Mouse (Mus musculus) forebrain, embryonic 14.5 days (tissue): ENCODE data around the gene Spo11. TPM values are rescaled to one million over a fixed set of nuclear protein-coding genes. Genes with fewer than 3 reads are reported as not detected.

Experiments used
- ATAC-seq: fragments of 200-750 bp; cut with Nextera tagmentation; 2 replicates; pipeline ENCODE4 v1.8.0; 2017; ENCODE audit warnings: mild to moderate bottlenecking, moderate library complexity
- DNase-seq: peaks from one replicate; pipeline ENCODE4 v3.0.0-alpha.2; 2015; ENCODE audit warnings: low spot score
- H3K27ac ChIP-seq: fragments of 300-500 bp; sonication (generic); 2 replicates; pipeline ENCODE4 v1.5.1; 2014; ENCODE audit warnings: low read depth, mild to moderate bottlenecking, control low read depth, low read length, moderate library complexity
- H3K27me3 ChIP-seq: fragments of 300-500 bp; sonication (generic); replicated peaks from 2 replicates; pipeline ENCODE4 v1.6.1; 2014; ENCODE audit warnings: low read length, control low read depth, mixed read lengths; ENCODE audit not compliant: control insufficient read depth, insufficient read depth
- H3K36me3 ChIP-seq: fragments of 300-500 bp; sonication (generic); 2 replicates; pipeline ENCODE4 v1.6.1; 2014; ENCODE audit warnings: low read length, control low read depth; ENCODE audit not compliant: control insufficient read depth, insufficient read depth
- H3K4me1 ChIP-seq: fragments of 300-500 bp; sonication (generic); 2 replicates; pipeline ENCODE4 v1.6.1; 2014; ENCODE audit warnings: antibody characterized with exemption, low read length, control low read depth; ENCODE audit not compliant: control insufficient read depth, insufficient read depth
- H3K4me2 ChIP-seq: fragments of 300-500 bp; sonication (generic); 2 replicates; pipeline ENCODE4 v1.6.1; 2014; ENCODE audit warnings: mild to moderate bottlenecking, control low read depth, low read length
- H3K4me3 ChIP-seq: fragments of 300-500 bp; sonication (generic); 2 replicates; pipeline ENCODE4 v1.5.1; 2014; ENCODE audit warnings: low read depth, low read length, control low read depth
- H3K9ac ChIP-seq: fragments of 300-500 bp; sonication (generic); 2 replicates; pipeline ENCODE4 v1.6.1; 2014; ENCODE audit warnings: mild to moderate bottlenecking, low read length, control low read depth, moderate library complexity
- H3K9me3 ChIP-seq: fragments of 300-500 bp; sonication (generic); replicated peaks from 2 replicates; pipeline ENCODE4 v1.6.1; 2016; ENCODE audit warnings: low read length, control low read depth, mixed read lengths; ENCODE audit not compliant: control insufficient read depth
- WGBS: fragments of 180-500 bp; shearing (Covaris S2); extraction: QIAGEN DNeasy Blood & Tissue Kit; methylation state at CpG from one replicate; pipeline ENCODE4 v1.1.7; 2014; 5-methylcytosine and 5-hydroxymethylcytosine counted together
- polyA plus RNA-seq: library from polyadenylated mRNA; unstranded; fragments of >200 nt; fragmentation: Nextera tagmentation; extraction: Ambion mirVana; gene quantifications from 2 replicates; pipeline ENCODE4 v1.2.1, GENCODE M21; 2014

Spo11 gene
- polyA plus RNA-seq, 1 experiment from 2014 or later = 0.95 TPM

- WGBS = 76% methylated on average over 7 of the region's 7 CpGs
- Histone ChIP-seq H3K4me2 (no peak overlapping the region), H3K36me3 (peaks cover 65% of the 10 kb centered on the region), H3K4me1 (peaks cover 4% of the 10 kb centered on the region; the same call in 1 of the 2 replicates), H3K27me3 (0 out of 2 replicates have a peak, but pooled peaks cover 3% of the 10 kb centered on the region), H3K27ac (no peak overlapping the region), H3K4me3 (no peak overlapping the region), H3K9ac (no peak overlapping the region), H3K9me3 (no peaks in the 10 kb centered on the region)
- no peak for ATAC-seq
- no peak for DNase-seq
Observed at GRCm38 (mm10) chr2:173014741-173015287, 37.3 kb downstream of the Spo11 start.

DNA sequence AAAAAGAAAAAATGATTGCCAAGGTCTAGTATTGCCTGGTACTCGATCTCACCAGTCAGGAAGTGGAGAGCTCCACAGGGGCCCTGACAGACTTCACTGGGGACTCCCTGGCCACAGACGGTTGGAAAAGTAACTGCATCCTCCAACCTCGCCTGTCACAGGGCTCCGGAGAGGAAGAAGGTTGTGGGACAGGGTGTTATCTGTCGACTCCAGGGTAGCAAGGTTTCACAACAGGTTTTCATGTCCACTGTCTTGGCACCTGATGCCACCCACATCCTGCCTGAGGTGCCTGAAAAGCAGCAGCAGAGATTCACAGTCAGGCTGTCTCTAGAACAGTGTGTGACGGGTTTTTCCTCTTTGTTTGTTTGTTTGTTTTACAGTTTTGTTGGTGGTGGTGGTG lies 40.4 kb downstream of the Spo11 start:
- H3K9ac ChIP-seq = no peak overlapping the region
- 0 out of 2 replicates have a peak, but pooled peaks cover 3% of the 10 kb centered on the region for H3K27me3 ChIP-seq
- H3K4me1 ChIP-seq = peaks cover 13% of the 10 kb centered on the region
- no peak for DNase-seq
- peaks cover 34% of the 10 kb centered on the region for H3K36me3 ChIP-seq
- no peaks in the 10 kb centered on the region for H3K9me3 ChIP-seq
- H3K4me2 ChIP-seq = no peak overlapping the region
- no peak overlapping the region for H3K27ac ChIP-seq
- ATAC-seq = no peak
- 43% methylated on average over 6 of the region's 6 CpGs for WGBS
- no peak overlapping the region for H3K4me3 ChIP-seq

DNA sequence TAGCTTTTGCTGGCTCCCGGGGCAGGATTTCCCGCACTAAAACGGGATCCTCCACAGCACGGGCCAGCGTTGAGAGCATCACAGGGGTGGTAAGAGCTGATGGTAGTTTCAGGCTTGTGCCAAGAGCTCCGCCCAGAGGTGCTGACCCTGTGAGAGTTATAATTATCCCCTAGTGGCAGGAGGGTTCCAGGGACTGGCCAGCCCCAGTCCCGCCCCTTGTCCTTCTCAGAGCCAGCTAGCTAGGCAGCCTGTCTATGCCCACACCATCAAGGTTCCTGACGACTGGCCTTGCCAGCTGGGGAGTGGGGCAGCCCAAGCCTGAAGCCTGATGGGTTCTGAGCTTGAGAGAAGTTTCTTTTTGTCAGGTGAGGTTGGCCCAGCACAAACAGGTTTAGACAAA lies 41.1 kb downstream of the Spo11 start:
- ATAC-seq = no peak
- Histone ChIP-seq H3K27me3 (0 out of 2 replicates have a peak, but pooled peaks cover 3% of the 10 kb centered on the region), H3K36me3 (peaks cover 31% of the 10 kb centered on the region), H3K4me3 (no peak overlapping the region), H3K4me1 (peaks cover 20% of the 10 kb centered on the region), H3K9me3 (no peaks in the 10 kb centered on the region), H3K27ac (no peak overlapping the region), H3K9ac (no peak overlapping the region), H3K4me2 (no peak overlapping the region)
- DNase-seq = no peak
- 24% methylated on average over 8 of the region's 8 CpGs for WGBS

DNA sequence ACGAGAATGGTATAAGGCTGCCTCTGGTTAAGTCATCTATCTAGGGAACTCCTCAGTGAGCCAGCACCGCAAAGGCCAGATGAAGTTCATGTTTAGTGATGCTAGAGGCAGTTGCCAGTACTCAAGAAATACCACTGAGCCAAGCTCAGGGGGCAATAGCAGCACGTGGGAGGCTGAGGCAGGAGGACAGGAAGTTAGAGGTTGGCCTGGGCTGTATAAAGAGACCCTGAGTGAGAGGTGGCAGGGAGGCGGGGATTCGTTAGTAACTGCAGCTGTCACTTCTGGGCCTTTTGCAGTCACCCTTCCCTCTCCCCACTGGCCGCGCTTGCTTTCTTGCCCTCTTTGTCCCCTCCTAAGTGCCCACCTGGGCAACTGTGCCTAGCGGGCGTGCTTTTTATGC lies 41.8 kb downstream of the Spo11 start:
- peaks cover 24% of the 10 kb centered on the region for H3K36me3 ChIP-seq
- no peak for ATAC-seq
- H3K9ac ChIP-seq = peak overlapping the region; percentile 41
- H3K27ac ChIP-seq = no peak overlapping the region
- peak; percentile 15 for DNase-seq
- no peaks in the 10 kb centered on the region for H3K9me3 ChIP-seq
- 9% methylated on average over 9 of the region's 9 CpGs for WGBS
- 0 out of 2 replicates have a peak, but pooled peaks cover 3% of the 10 kb centered on the region for H3K27me3 ChIP-seq
- peaks cover 26% of the 10 kb centered on the region for H3K4me1 ChIP-seq
- peak overlapping the region; percentile 32 for H3K4me3 ChIP-seq
- peak overlapping the region; percentile 86 for H3K4me2 ChIP-seq

DNA sequence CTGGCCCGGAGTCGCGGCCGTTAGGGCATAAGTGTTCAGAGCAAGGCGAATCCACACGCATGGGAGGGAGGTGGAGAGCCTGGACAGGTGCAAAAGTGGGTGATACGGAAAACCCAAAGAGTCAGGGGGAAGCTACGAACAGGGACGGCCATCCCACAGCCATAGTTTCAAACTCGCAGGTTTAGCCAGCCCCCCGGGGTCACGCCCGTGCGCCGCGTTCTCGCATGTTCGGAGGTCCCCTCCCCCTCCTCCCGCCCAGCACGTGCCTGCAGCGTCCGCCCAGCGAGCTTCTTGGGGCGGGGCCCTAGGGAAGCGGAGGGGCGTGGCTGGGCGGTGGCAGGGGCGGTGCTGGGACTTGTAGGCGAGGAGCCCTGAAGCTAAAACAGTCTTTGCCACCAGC lies 42.3 kb downstream of the Spo11 start:
- Histone ChIP-seq H3K4me1 (peaks cover 30% of the 10 kb centered on the region), H3K27me3 (0 out of 2 replicates have a peak, but pooled peaks cover 3% of the 10 kb centered on the region)

DNA sequence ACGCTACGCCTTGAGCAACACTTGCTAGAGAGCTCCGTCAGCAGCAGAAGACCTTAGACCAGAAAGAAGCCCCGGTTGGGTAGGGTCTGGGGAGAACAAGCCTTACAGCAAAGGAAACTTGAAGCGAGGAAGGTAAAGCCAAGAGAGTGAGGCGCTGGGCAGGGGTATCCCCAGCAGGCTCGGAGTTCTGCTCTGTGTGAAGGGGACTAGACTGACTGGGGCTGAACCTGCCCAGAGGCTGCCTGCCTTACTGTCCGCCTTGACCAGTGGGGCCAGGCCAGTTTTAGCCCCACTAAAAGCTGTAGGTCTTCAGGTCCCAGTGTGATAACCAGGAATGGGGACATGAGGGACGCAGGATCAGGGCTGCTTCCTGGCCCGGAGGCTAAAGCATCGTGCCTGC lies 42.9 kb downstream of the Spo11 start, which contains the start of gene Rbm38:
Gene Rbm38, plus strand, starts transcription at position 69 of the 400 bp plus-strand sequence.
- peaks cover 15% of the 10 kb centered on the region for H3K36me3 ChIP-seq
- 29% methylated on average over 11 of the region's 11 CpGs for WGBS
- DNase-seq = no peak

More for the DNA sequence above, 42.3 kb downstream of the Spo11 start:
- Histone ChIP-seq H3K9ac (peak overlapping the region; percentile 41), H3K36me3 (peaks cover 22% of the 10 kb centered on the region), H3K27ac (no peak overlapping the region), H3K9me3 (no peaks in the 10 kb centered on the region), H3K4me3 (peak overlapping the region; percentile 32), H3K4me2 (peak overlapping the region; percentile 86)
- DNase-seq (peak; percentile 93), ATAC-seq (peak; percentile 75)
- under 1% methylated on average over 18 of the region's 29 CpGs for WGBS

GRCm38 (mm10) chr2:173021633-173022055 lies 44.1 kb downstream of the Spo11 start:
- under 1% methylated on average over 52 of the region's 54 CpGs for WGBS

More for the DNA sequence above, 42.9 kb downstream of the Spo11 start, which contains the start of gene Rbm38:
- H3K9ac ChIP-seq = peak within 1 kb of the TSS; percentile 41
- ATAC-seq = no peak
- peaks cover 35% of the 10 kb centered on the region for H3K4me1 ChIP-seq
- peak within 1 kb of the TSS; percentile 93 for H3K4me2 ChIP-seq
- H3K9me3 ChIP-seq = no peaks in the 10 kb centered on the region
- H3K27ac ChIP-seq = no peak within 1 kb of the TSS
- H3K4me3 ChIP-seq = peak within 1 kb of the TSS; percentile 32
- H3K27me3 ChIP-seq = 0 out of 2 replicates have a peak, but pooled peaks cover 3% of the 10 kb centered on the region

DNA sequence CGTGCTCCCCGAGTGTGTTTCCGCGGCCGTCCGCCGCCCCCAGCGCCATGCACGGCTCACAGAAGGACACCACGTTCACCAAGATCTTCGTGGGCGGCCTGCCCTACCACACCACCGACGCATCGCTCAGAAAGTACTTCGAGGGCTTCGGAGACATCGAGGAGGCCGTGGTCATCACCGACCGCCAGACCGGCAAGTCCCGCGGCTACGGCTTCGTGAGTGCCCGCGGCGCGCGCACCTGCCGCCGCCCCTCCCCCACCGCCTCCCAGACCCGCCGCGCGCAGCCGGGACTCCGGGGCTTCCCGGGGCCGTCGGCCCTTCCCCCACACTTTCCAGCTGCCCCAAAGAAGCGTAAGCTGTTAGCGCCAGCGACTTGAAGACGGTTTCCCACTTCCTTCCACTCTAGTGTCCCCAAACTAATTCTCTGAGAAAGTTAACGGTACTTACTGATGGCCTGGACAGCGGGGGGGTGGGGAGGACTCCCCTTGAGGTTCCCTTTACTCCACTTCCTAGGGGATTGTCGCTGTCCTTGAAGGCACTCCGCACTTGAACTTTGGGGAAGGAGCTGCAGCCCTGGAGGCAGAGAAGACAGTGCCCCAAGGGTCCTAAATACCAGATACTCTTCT lies 44.7 kb downstream of the Spo11 start:
- Histone ChIP-seq H3K4me2 (peak overlapping the region; percentile 93), H3K9me3 (no peaks in the 10 kb centered on the region), H3K27ac (peak overlapping the region; percentile 72), H3K4me1 (peaks cover 35% of the 10 kb centered on the region), H3K9ac (peak overlapping the region; percentile 84), H3K27me3 (0 out of 2 replicates have a peak, but pooled peaks cover 3% of the 10 kb centered on the region), H3K36me3 (peaks cover 15% of the 10 kb centered on the region; the same call in 1 of the 2 replicates), H3K4me3 (peak overlapping the region; percentile 82)
- ATAC-seq = peak; percentile 54
- peak; percentile 69 for DNase-seq
- whole genome bisulfite sequencing = under 1% methylated on average over 44 of the region's 51 CpGs

More at GRCm38 (mm10) chr2:173021633-173022055, 44.1 kb downstream of the Spo11 start:
- ATAC-seq (peak; percentile 87), DNase-seq (peak; percentile 96)
- Histone ChIP-seq H3K4me3 (peak overlapping the region; percentile 82), H3K36me3 (peaks cover 13% of the 10 kb centered on the region; the same call in 1 of the 2 replicates), H3K9ac (peak overlapping the region; percentile 84), H3K27me3 (0 out of 2 replicates have a peak, but pooled peaks cover 3% of the 10 kb centered on the region), H3K4me2 (peak overlapping the region; percentile 93), H3K27ac (peak overlapping the region; percentile 72), H3K4me1 (peaks cover 35% of the 10 kb centered on the region), H3K9me3 (no peaks in the 10 kb centered on the region)
